Mouse (Mus musculus): Measurements from ENCODE around the gene Hipk2.

- no peak for TF ChIP-seq POLR2A (IDR thresholded peaks at IDR 0.05; ENCODE audit: control insufficient read depth, low read depth, low read length)
- no peak for TF ChIP-seq CTCF (IDR thresholded peaks at IDR 0.05; ENCODE audit: control insufficient read depth, insufficient read depth, insufficient replicate concordance, low read depth, low read length)
Observed at GRCm38 (mm10) chr6:38826857-38827256, 49.1 kb downstream of the Hipk2 start.

All from testis, adult 2 months (tissue).